Mouse (Mus musculus) G1E (cell line): ENCODE results near the gene Mapk12. TPM values are rescaled to one million over a fixed set of nuclear protein-coding genes. Genes with fewer than 3 reads are reported as not detected.

Experiments
- ATAC-seq: 2 replicates; pipeline ENCODE4 v1.8.0; 2016; ENCODE audit warnings: mild to moderate bottlenecking; ENCODE audit not compliant: insufficient number of reproducible peaks, poor library complexity, low FRiP score, severe bottlenecking; ENCODE audit errors: extremely low read depth
- DNase-seq: peaks from one replicate; pipeline ENCODE4 v3.0.0; 2012; ENCODE audit warnings: low spot score
- H3K27me3 ChIP-seq: 2 replicates; pipeline ENCODE4 v1.6.1; 2012; ENCODE audit warnings: mild to moderate bottlenecking, low read length, inconsistent platforms; ENCODE audit not compliant: insufficient read depth
- H3K36me3 ChIP-seq: replicated peaks from 2 replicates; pipeline ENCODE3; 2012; ENCODE audit warnings: mild to moderate bottlenecking, inconsistent platforms
- H3K4me1 ChIP-seq: 2 replicates; pipeline ENCODE4 v1.6.1; 2012; ENCODE audit warnings: low read depth, low read length, inconsistent platforms, mixed read lengths; ENCODE audit not compliant: insufficient read depth
- H3K4me3 ChIP-seq: 2 replicates; pipeline ENCODE4 v1.5.1; 2012; ENCODE audit warnings: low read depth, mild to moderate bottlenecking, inconsistent platforms, low read length, moderate library complexity, mixed read lengths
- H3K9me3 ChIP-seq: replicated peaks from 2 replicates; pipeline ENCODE4 v1.6.1; 2012; ENCODE audit warnings: inconsistent platforms
- CTCF ChIP-seq: IDR thresholded peaks from 2 replicates; pipeline ENCODE4 v1.5.1; 2012; ENCODE audit warnings: low read depth, low read length, inconsistent platforms, mixed read lengths
- GATA1 ChIP-seq: IDR thresholded peaks from 2 replicates; pipeline ENCODE4 v1.6.1; 2012; ENCODE audit warnings: borderline replicate concordance, low read length, inconsistent platforms, mixed read lengths
- GATA2 ChIP-seq: IDR thresholded peaks from 2 replicates; pipeline ENCODE4 v1.6.1; 2012; ENCODE audit warnings: low read depth, low read length, inconsistent platforms, borderline replicate concordance
- POLR2AphosphoS5 ChIP-seq: IDR thresholded peaks from 2 replicates; pipeline ENCODE4 v1.6.1; 2012; ENCODE audit warnings: low read depth, low read length, inconsistent platforms; ENCODE audit not compliant: insufficient replicate concordance
- TAL1 ChIP-seq: conservative IDR thresholded peaks from 2 replicates; pipeline ENCODE4 v1.6.1; 2012; ENCODE audit warnings: low read depth, low read length, inconsistent platforms, mixed read lengths
- polyA plus RNA-seq: library from polyadenylated mRNA; stranded (reverse); fragments of >175 nt; gene quantifications from 2 replicates; pipeline ENCODE4 v1.2.3, GENCODE M21; 2012
- total RNA-seq, 2 experiments: library from RNA; stranded (forward) in 1 of 2; stranded (reverse) in 1 of 2; fragments of 200-1000 nt in 1 of 2; fragments of >200 nt in 1 of 2; fragmentation: Nextera tagmentation in 1 of 2; gene quantifications; 2 replicates each; pipeline ENCODE4 v1.2.3; 2014 to 2017

The Mapk12 gene
- total and polyA plus RNA-seq, 3 experiments: 0.16 TPM; not detected in 2

- Histone ChIP-seq H3K4me1 (peaks cover 37% of the 10 kb centered on the region), H3K4me3 (no peak overlapping the region), H3K36me3 (peaks cover 81% of the 10 kb centered on the region), H3K27me3 (no peaks in the 10 kb centered on the region), H3K9me3 (no peaks in the 10 kb centered on the region)
- ATAC-seq (no peak), DNase-seq (no peak)
- TF ChIP-seq CTCF (no peak), TAL1 (no peak), POLR2AphosphoS5 (no peak), GATA2 (no peak), GATA1 (no peak)
Measured at GRCm38 (mm10) chr15:89118007-89118406, 22.5 kb downstream of the Mapk12 start.

- ATAC-seq (no peak), DNase-seq (no peak)
- Histone ChIP-seq H3K36me3 (peaks cover 97% of the 10 kb centered on the region), H3K27me3 (no peaks in the 10 kb centered on the region), H3K4me1 (no peaks in the 10 kb centered on the region), H3K9me3 (no peaks in the 10 kb centered on the region), H3K4me3 (no peak overlapping the region)
- TF ChIP-seq GATA1: no peak
- no peak for TF ChIP-seq GATA2
- no peak for TF ChIP-seq TAL1
- TF ChIP-seq CTCF: no peak
- TF ChIP-seq POLR2AphosphoS5: no peak
Measured at GRCm38 (mm10) chr15:89110147-89110546, 30.4 kb downstream of the Mapk12 start.

DNA sequence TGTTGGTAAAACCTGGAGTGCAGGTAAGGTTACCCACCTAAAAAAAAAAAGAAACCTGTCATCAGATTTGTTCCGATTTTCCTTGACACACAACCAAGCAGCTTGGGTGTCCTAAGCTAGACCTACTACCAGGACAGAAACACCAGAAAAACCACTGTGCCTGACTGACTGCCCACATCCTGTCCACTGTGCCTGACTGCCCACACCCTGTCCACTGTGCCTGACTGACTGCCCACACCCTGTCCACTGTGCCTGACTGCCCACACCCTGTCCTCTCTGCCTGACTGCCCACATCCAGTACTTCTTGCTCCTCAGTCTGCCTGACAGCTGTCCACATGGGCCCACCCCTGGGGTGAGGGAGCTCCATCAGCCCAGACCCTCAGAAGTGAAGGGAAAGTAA is 33.5 kb downstream of the Mapk12 start:
- ATAC-seq (no peak), DNase-seq (no peak)
- no peak for TF ChIP-seq CTCF
- TF ChIP-seq GATA1: no peak
- TF ChIP-seq POLR2AphosphoS5: no peak
- no peak for TF ChIP-seq GATA2
- no peak for TF ChIP-seq TAL1
- Histone ChIP-seq H3K4me3 (no peak overlapping the region), H3K36me3 (peaks cover 100% of the 10 kb centered on the region), H3K9me3 (no peaks in the 10 kb centered on the region), H3K4me1 (0 out of 2 replicates have a peak, but pooled peaks cover under 1% of the 10 kb centered on the region), H3K27me3 (no peaks in the 10 kb centered on the region; the same call in 1 of the 2 replicates)

DNA sequence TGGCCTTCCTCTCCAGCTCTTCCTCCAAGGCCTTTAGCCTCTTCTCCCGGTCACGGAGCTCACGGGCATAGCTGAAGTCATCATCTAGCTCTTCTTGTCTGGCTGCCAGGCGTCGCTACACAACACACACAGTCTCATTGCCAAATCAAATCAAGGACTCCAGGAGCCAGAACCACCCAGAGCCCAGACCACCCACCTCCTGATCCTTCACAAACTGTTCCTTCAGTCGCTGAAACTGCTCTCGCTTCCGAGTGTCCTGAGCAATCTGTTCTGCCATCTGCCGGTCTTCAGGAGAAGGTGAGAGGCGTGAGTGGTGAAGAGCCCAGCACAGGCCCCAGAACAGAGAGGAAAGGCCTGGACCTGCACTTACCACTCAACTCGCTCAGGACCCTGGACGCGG is 34.4 kb downstream of the Mapk12 start:
- TF ChIP-seq CTCF (no peak), GATA1 (no peak), GATA2 (no peak), POLR2AphosphoS5 (no peak), TAL1 (no peak)
- ATAC-seq (no peak), DNase-seq (no peak)
- Histone ChIP-seq H3K4me3 (no peak overlapping the region), H3K36me3 (peaks cover 100% of the 10 kb centered on the region), H3K4me1 (0 out of 2 replicates have a peak, but pooled peaks cover 4% of the 10 kb centered on the region), H3K9me3 (no peaks in the 10 kb centered on the region), H3K27me3 (no peaks in the 10 kb centered on the region; the same call in 1 of the 2 replicates)

DNA sequence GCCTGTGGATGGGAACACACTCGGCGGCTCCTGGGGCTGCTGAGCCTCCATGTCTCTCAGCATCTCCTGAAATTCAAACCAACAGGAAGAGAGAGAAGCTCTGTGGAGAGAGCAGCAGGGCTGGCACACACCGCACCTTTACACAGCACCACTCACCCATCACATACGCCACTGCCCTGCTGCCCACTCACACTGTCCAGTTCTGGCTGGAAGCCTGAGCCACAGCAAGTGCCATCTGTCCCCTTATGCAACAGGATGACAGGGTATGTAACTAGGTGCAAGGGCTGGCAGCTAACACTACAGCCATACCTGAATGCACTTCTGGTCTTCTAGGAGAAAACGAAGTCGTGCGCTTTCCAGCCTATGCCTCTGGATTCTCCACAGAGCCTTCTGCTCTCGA is 36.1 kb downstream of the Mapk12 start:
- Histone ChIP-seq H3K4me1 (peaks cover 7% of the 10 kb centered on the region; the same call in 1 of the 2 replicates), H3K36me3 (peaks cover 100% of the 10 kb centered on the region), H3K4me3 (no peak overlapping the region), H3K27me3 (no peaks in the 10 kb centered on the region; the same call in 1 of the 2 replicates), H3K9me3 (no peaks in the 10 kb centered on the region)
- TF ChIP-seq TAL1: no peak
- no peak for TF ChIP-seq CTCF
- no peak for TF ChIP-seq POLR2AphosphoS5
- TF ChIP-seq GATA1: no peak
- no peak for TF ChIP-seq GATA2
- DNase-seq (no peak), ATAC-seq (no peak)

DNA sequence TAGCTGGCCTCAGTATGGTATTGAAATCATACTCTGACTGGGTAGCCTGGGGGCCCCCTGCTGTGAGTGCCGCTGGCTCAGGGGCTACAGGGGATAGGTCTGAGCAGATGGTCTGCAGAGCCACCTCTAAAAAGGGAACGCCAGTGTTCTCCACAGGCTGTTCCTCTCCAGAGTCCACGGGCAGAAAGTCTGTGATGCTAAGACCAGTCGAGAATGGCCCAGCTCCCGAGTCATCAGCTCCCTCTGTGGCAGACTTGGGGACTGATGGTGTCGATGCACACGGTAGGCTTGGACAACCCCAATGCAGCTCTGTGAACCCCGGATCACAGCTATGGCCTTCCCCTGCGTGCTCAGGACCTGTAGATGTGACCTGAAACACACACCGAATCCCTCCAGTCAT is 36.6 kb downstream of the Mapk12 start:
- Histone ChIP-seq H3K9me3 (no peaks in the 10 kb centered on the region), H3K36me3 (peaks cover 100% of the 10 kb centered on the region), H3K4me1 (peaks cover 7% of the 10 kb centered on the region; the same call in 1 of the 2 replicates), H3K4me3 (no peak overlapping the region), H3K27me3 (no peaks in the 10 kb centered on the region; the same call in 1 of the 2 replicates)
- no peak for TF ChIP-seq POLR2AphosphoS5
- no peak for TF ChIP-seq GATA1
- TF ChIP-seq GATA2: no peak
- DNase-seq (no peak), ATAC-seq (no peak)

GRCm38 (mm10) chr15:89102646-89103045 is 37.9 kb downstream of the Mapk12 start:
- DNase-seq (no peak), ATAC-seq (no peak)
- Histone ChIP-seq H3K4me3 (no peak overlapping the region), H3K4me1 (peaks cover 7% of the 10 kb centered on the region; the same call in 1 of the 2 replicates), H3K27me3 (no peaks in the 10 kb centered on the region; the same call in 1 of the 2 replicates), H3K36me3 (peaks cover 100% of the 10 kb centered on the region), H3K9me3 (no peaks in the 10 kb centered on the region)
- TF ChIP-seq TAL1 (no peak), GATA1 (no peak), GATA2 (no peak), CTCF (no peak), POLR2AphosphoS5 (no peak)
